Mouse (Mus musculus): ENCODE measurements around the gene Hivep3.
A peak's percentile ranks its signal among the peaks of the same experiment; 100 is the strongest.

Gene Hivep3

GRCm38 (mm10) chr4:119733184-119733880 is at the start of gene Hivep3:
Gene Hivep3, plus strand, starts transcription at chr4:119733784.
- DNase-seq, result peak; percentile 100

GRCm38 (mm10) chr4:119685746-119686145 is 47.8 kb upstream of the Hivep3 start:
- DNase-seq, result no peak

- DNase-seq, result no peak
These were observed 35.2 kb upstream of the Hivep3 start for GRCm38 (mm10) chr4:119698339-119698738.

- DNase-seq, result no peak
These were observed 32.2 kb upstream of the Hivep3 start for GRCm38 (mm10) chr4:119701269-119701954.

GRCm38 (mm10) chr4:119703965-119704364 is 29.6 kb upstream of the Hivep3 start:
- DNase-seq, result no peak

- no peak for DNase-seq
These were observed 26.3 kb upstream of the Hivep3 start for GRCm38 (mm10) chr4:119707326-119707725.

- peak in 1 of 2 experiments; percentile 7 for DNase-seq
These were observed 25.8 kb upstream of the Hivep3 start for GRCm38 (mm10) chr4:119707751-119708150.

GRCm38 (mm10) chr4:119710208-119710607 is 23.4 kb upstream of the Hivep3 start:
- DNase-seq, result no peak

- peak; percentile 28 to 38 for DNase-seq
These were observed 16.1 kb upstream of the Hivep3 start for GRCm38 (mm10) chr4:119717443-119717842.

GRCm38 (mm10) chr4:119721531-119721930 is 12.1 kb upstream of the Hivep3 start:
- no peak for DNase-seq

GRCm38 (mm10) chr4:119726074-119726473 is 7.5 kb upstream of the Hivep3 start:
- DNase-seq, result no peak

- no peak for DNase-seq
These were observed 5.7 kb upstream of the Hivep3 start for GRCm38 (mm10) chr4:119727871-119728270.

- no peak for DNase-seq
These were observed 358 bp downstream of the Hivep3 start for GRCm38 (mm10) chr4:119733942-119734341.

- DNase-seq, result no peak
These were observed 768 bp downstream of the Hivep3 start for GRCm38 (mm10) chr4:119734352-119734751.

- DNase-seq, result peak; percentile 31 to 64
These were observed 5.1 kb downstream of the Hivep3 start for GRCm38 (mm10) chr4:119738641-119739040.

- no peak for DNase-seq
These were observed 5.9 kb downstream of the Hivep3 start for GRCm38 (mm10) chr4:119739301-119740062.

GRCm38 (mm10) chr4:119748341-119748740 is 14.8 kb downstream of the Hivep3 start:
- DNase-seq, result no peak

- no peak for DNase-seq
These were observed 16.6 kb downstream of the Hivep3 start for GRCm38 (mm10) chr4:119750157-119750556.

GRCm38 (mm10) chr4:119750681-119751211 is 17.2 kb downstream of the Hivep3 start:
- no peak for DNase-seq

- peak; percentile 48 to 67 for DNase-seq
These were observed 17.9 kb downstream of the Hivep3 start for GRCm38 (mm10) chr4:119751408-119752006.

- DNase-seq, result no peak
These were observed 26.1 kb downstream of the Hivep3 start for GRCm38 (mm10) chr4:119759574-119760233.

GRCm38 (mm10) chr4:119760820-119761219 is 27.2 kb downstream of the Hivep3 start:
- no peak for DNase-seq

Measured in lung, adult 18-20 months (tissue).